Mouse (Mus musculus) megakaryocyte, adult 5-6 weeks (primary cell): ENCODE results near the gene Guk1. TPM values are rescaled to one million over a fixed set of nuclear protein-coding genes. Genes with fewer than 3 reads are reported as not detected.
"Not testable (repeated sequence)": the region's sequence is repeated elsewhere in the genome, so short reads cannot be mapped to it uniquely, and the experiment has no call there.

Source experiments
- ATAC-seq: 2 replicates; pipeline ENCODE4 v1.8.0; 2016; ENCODE audit warnings: mild to moderate bottlenecking, inconsistent platforms; ENCODE audit not compliant: poor library complexity, severe bottlenecking
- total RNA-seq, 2 experiments: library from RNA; stranded (forward) in 1 of 2; stranded (reverse) in 1 of 2; fragments of 153-499, 151-499 nt in 1 of 2; fragments of 221-1000, 200-1000 nt in 1 of 2; gene quantifications; 2 replicates each; pipeline versions ENCODE4 v1.2.3 to v1.2.4; 2015 to 2017

Guk1 gene
- total RNA-seq, 2 experiments from 2014 or later = 13.8 to 25.1 TPM

DNA sequence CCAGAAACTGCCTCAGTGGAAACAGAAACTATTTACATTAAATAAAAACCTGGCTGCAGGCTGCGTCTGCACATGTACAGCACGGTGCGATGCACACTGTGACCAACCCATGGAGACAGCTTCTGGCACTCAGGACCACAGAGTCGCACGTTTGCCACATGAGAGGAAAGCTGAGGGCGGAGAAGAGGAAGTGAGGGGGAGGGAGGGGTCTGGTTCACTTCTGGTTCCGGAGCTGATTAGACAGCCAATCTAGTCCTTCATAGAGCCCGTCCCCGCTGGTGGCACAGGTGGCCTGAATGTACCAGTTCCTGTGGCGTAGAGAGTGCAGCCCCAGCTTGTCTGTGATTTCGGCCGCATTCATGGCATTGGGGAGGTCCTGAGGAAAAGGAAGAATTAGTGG is 20.3 kb upstream of the Guk1 start:
- peak; percentile 61 for ATAC-seq

GRCm38 (mm10) chr11:59211561-59211960 is 19.5 kb upstream of the Guk1 start:
- ATAC-seq = not testable (repeated sequence)

DNA sequence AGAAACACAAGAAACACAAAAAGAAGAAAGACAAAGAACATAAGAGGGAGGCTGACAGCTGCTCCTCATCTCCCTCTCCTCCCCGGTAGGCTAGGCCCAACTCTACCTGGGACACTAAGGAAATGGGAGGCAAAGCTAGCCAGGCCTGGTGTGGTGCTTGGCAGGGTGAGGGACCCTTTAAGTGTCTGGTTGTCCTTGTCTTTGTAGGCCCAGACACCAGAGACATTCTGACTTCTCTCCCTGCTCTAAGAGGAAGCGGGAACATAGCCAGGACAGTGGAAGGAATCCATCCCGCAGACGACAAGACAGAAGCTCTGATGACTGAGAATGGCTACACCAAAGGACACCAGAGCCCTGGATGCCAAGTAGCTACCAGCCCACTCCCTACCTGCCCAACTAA is 18.0 kb upstream of the Guk1 start:
- ATAC-seq = no peak

GRCm38 (mm10) chr11:59209580-59209979 is 17.6 kb upstream of the Guk1 start:
- no peak for ATAC-seq

- peak; percentile 66 for ATAC-seq
Measured at GRCm38 (mm10) chr11:59209003-59209441, 17.0 kb upstream of the Guk1 start.

GRCm38 (mm10) chr11:59208153-59208831 is 16.3 kb upstream of the Guk1 start, which contains the start of gene 2310033P09Rik:
Gene 2310033P09Rik (plus strand): TSS chr11:59208321.
- peak; percentile 77 for ATAC-seq

DNA sequence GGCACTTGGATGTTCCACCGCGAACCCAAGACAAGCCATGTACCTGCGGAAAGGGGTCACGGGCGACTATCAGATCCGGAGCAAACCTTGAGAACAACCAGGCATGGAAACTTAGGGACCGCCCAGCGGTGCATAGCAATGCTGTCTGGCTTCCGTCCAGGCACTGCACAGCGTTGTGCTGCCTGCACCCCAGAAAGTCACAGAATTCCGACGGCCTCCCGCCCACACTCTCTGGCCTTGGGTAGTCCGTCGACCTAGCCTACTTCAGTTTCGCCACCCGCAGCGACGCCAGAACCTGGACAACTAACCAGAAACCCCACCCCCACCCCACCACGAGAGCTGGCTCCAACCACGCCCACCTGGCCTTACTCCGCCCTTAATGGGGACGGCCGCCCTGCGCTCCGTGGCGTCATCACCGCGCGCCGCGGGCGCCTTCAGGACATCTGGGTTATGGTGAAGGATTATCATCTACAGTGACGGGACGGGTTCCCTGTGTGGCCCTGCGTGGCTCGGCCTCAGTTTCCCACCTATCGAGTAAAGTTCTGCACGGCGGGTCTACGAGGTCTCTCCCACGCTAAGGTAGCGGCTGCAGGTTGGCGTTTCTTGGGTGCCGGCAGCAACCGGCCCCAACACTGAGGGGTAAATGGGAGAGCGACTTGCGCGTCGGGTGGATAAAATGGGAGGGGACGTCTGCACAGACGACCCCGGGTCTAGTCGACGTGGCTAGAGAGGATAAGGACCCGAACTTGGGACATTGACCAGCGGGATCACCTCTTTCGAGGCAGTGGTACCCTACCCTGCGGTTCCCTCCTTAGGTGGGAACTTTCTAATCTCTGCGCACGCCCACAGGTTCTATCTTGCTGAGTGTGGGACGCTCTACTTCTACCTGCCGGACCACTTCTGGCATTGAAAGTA is 10.3 kb upstream of the Guk1 start, which contains the start of gene Mrpl55:
Gene Mrpl55, plus strand, starts transcription at position 406 of the 915 bp plus-strand sequence.
- peak; percentile 91 for ATAC-seq

- peak; percentile 72 for ATAC-seq
Measured at GRCm38 (mm10) chr11:59201216-59202002, 9.4 kb upstream of the Guk1 start.

GRCm38 (mm10) chr11:59196230-59196629 is 4.2 kb upstream of the Guk1 start:
- ATAC-seq = no peak

- peak; percentile 95 for ATAC-seq
Measured at GRCm38 (mm10) chr11:59191231-59192058, 567 bp downstream of the Guk1 start.

- no peak for ATAC-seq
Measured at GRCm38 (mm10) chr11:59187706-59188105, 4.3 kb downstream of the Guk1 start.

DNA sequence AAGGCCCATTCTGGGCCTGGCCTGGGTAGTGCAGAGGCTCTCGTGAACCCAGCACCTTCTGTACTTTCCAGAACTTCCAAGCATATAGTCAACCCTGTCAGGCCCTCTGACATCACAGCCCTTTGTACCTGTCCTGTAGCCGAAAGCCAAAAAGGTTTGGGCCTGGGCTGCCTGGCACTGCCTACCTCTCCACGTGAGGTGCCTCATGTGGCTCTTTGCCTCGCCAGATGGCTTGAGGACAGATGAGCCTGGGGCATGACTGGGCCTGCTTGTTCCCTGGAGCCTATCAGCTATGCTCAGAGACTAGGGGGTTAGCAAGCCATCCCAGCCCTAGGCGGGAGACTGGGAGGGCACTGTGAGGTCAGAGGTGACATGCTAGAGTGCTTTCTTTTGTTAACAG is 6.5 kb downstream of the Guk1 start:
- no peak for ATAC-seq

DNA sequence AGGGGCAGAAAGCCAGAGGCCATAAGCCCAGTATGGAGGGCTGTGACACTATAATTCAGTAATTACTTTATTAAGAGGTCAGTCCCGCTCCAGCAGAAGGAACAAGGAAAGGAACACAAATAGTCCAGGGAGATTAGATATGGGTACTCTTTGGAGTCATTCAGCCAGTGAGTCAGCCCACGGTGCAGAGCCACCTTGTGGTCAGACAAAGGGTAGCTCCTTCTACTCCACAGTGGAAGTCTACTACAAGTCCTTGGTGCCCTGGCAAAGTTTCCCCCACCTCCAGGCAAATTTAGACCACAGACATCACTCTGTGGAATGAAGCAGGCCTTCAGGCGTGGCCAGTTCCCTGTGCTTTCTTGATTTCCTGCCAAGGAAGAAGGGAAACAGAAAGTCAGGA is 8.2 kb downstream of the Guk1 start:
- ATAC-seq = peak; percentile 90

DNA sequence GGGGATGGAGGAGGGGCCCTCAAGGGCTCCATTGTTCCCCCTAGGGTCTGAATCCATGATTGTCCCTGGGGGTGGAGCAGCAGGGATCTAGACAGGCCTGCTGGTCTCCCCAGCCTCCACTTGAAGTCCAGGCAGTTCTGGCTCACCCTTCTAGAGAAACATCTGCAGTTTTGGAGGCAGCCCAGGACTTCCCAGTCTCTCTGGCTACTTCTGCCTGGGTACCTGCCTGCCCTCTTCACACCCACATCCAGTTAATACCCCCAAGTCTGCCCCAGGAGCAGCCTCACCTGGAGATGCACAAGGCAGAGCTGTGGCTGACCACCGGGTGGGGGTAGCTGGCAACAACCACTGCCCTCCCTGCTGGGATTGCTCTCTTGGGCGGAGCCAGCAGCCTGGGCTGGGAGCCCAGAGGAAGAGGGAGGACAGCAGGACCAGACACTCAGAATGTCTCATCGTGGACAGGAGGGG is 9.1 kb downstream of the Guk1 start, which contains the start of gene Gjc2:
Gene Gjc2, minus strand, starts transcription at position 350 of the 468 bp plus-strand sequence.
- ATAC-seq = no peak

- ATAC-seq = no peak
Measured at GRCm38 (mm10) chr11:59176921-59177320, 15.1 kb downstream of the Guk1 start.

DNA sequence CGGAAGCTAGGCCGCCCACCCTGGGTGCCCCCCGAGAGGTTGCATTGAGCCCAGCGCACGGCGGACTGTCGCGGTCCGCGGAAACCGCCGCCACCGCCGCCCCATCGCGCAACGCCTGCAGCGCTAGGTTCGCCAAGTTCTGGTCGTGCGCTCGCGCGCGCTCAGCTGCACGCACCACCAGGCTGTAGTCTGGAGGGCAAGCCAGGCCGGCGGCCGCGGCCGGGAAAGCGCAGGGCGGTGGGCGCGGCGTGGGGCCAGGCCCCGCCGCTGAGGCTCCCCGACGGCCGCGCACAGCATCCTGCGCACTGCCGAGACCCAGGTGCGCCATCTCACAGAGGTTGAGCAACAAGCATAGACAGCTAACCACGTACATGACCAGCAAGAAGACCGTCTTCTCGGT is 15.5 kb downstream of the Guk1 start:
- ATAC-seq = no peak

- ATAC-seq = no peak
Measured at GRCm38 (mm10) chr11:59174189-59174838, 17.7 kb downstream of the Guk1 start.

DNA sequence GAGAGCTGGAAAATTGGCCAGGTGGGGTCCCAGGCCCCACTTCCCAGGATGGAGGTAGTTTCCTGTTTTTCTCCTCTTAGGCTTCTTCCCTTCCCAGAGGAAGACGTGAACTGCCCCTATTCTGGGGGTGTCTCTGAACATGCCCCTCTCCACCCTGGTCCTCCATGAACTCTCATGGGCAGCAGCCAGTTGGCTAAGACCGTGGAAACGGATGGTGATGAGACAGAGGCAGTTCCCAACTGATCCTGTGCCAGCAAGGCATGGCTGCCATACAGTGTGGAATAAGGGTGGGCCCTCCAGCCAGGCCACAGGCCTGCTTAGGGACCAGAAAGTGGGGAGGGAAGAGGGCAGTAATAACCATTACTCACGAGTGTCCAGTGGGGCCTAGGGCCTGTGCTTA is 21.5 kb downstream of the Guk1 start:
- no peak for ATAC-seq

DNA sequence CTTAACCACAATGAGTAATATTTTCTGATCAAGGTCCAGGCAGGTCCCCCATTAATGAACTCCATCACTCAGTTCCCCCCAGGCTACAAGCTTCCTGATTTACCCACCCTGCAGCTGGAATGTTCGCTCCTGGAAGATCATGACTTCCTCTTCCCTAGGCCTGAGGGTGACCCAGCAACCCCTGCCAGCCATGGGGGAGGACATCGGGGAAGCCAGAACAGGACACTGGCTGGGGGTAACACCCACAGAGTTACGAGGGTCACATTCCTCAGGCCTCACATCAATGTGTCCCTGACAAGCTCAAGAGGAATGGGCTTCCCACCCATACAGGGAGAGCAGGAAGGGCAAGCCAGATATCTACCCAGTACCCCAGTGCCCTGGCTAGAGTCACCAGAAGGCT is 22.2 kb downstream of the Guk1 start:
- no peak for ATAC-seq
